Mouse (Mus musculus): ENCODE data around the gene Mast4. TPM values are rescaled to one million over a fixed set of nuclear protein-coding genes. Genes with fewer than 3 reads are reported as not detected.
A peak's percentile ranks its signal among the peaks of the same experiment; 100 is the strongest.

Mast4 gene
- polyA plus RNA-seq, 2 experiments: 0.71 to 1.5 TPM

DNA sequence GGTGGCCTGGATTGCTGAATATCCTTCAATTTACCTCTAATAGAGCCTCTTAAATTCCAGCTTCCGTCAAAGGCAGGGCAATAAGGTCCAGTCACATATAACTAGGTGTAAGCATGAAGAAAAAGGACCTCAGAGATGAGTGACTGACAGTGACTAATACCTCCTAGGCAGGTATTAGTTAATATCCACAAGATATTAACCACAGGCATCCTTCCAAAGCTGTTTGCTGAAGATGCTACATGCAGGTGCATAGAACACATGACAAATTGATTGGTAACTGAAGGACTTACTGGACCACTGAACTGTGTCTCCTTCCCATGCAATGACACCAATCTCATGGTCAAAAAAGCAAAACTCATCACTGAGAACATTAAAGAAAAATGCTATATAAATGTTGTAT is 402.3 kb downstream of the Mast4 start:
- H3K27ac ChIP-seq: no peak overlapping the region
- TF ChIP-seq EP300 (IDR thresholded peaks at IDR 0.05; ENCODE audit: low read depth) (no peak), CTCF (IDR thresholded peaks at IDR 0.05; ENCODE audit: low read depth) (no peak)
- DNase-seq (ENCODE audit: low read depth in 3 of 3, low spot score in 3 of 3): no peak
- no peaks in the 10 kb centered on the region for H3K27me3 ChIP-seq (ENCODE audit: control insufficient read depth, insufficient read depth, low read length)
- no peaks in the 10 kb centered on the region for H3K4me1 ChIP-seq (replicated peaks; ENCODE audit: control insufficient read depth in 2 of 2, insufficient read depth in 2 of 2, low read length in 1 of 2)
- H3K4me3 ChIP-seq (ENCODE audit: insufficient read depth in 1 of 2, low read depth in 2 of 2, low read length in 2 of 2): no peak overlapping the region
- 69% methylated on average over 1 of the region's 1 CpGs for WGBS (ENCODE audit: insufficient replicate concordance)
- H3K36me3 ChIP-seq (replicated peaks; ENCODE audit: control insufficient read depth, insufficient read depth, low read depth): no peaks in the 10 kb centered on the region
- no peaks in the 10 kb centered on the region for H3K9me3 ChIP-seq (ENCODE audit: control insufficient read depth, low read length)
- no peak for ATAC-seq (ENCODE audit: insufficient read depth)
- no peak overlapping the region for H3K4me2 ChIP-seq (ENCODE audit: low read depth)
- H3K9ac ChIP-seq (replicated peaks): no peak overlapping the region

- Histone ChIP-seq H3K9ac (replicated peaks) (no peak overlapping the region), H3K27ac (no peak overlapping the region), H3K4me3 (ENCODE audit: insufficient read depth in 1 of 2, low read depth in 2 of 2, low read length in 2 of 2) (no peak overlapping the region), H3K9me3 (ENCODE audit: control insufficient read depth, low read length) (no peaks in the 10 kb centered on the region), H3K36me3 (replicated peaks; ENCODE audit: control insufficient read depth, insufficient read depth, low read depth) (no peaks in the 10 kb centered on the region), H3K27me3 (ENCODE audit: control insufficient read depth, insufficient read depth, low read length) (no peaks in the 10 kb centered on the region), H3K4me2 (ENCODE audit: low read depth) (no peak overlapping the region), H3K4me1 (replicated peaks; ENCODE audit: control insufficient read depth in 2 of 2, insufficient read depth in 2 of 2, low read length in 1 of 2) (no peaks in the 10 kb centered on the region)
- WGBS (ENCODE audit: insufficient replicate concordance): 77% methylated on average over 7 of the region's 7 CpGs
- no peak for DNase-seq (ENCODE audit: low read depth in 3 of 3, low spot score in 3 of 3)
- TF ChIP-seq CTCF (IDR thresholded peaks at IDR 0.05; ENCODE audit: low read depth): peak; percentile 12; the same call in 1 of the 2 replicates
- no peak for TF ChIP-seq EP300 (IDR thresholded peaks at IDR 0.05; ENCODE audit: low read depth)
- no peak for ATAC-seq (ENCODE audit: insufficient read depth)
Observed at GRCm38 (mm10) chr13:102925844-102926598, 408.3 kb downstream of the Mast4 start.

DNA sequence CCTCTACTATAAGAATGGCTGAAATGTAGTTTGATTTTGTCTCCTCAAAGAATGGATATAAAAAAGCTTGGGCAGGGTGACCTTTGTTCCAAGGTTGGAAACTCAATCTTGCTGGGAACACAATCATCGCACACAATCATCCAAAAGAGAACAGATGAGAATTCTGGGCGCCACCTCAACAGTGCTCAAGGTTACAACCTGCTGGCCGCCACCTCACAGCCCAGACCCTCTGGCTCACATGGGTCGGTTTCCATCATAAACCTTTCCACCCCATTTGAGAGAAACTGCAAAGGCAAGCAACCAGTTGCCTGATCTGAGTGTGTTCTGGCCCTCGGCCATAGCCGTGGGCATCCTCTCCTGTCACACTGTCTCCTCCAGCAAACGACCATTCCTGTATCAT is 414.6 kb downstream of the Mast4 start:
- H3K27me3 ChIP-seq (ENCODE audit: control insufficient read depth, insufficient read depth, low read length): no peaks in the 10 kb centered on the region
- H3K4me2 ChIP-seq (ENCODE audit: low read depth): no peak overlapping the region
- H3K4me1 ChIP-seq (replicated peaks; ENCODE audit: control insufficient read depth in 2 of 2, insufficient read depth in 2 of 2, low read length in 1 of 2): no peaks in the 10 kb centered on the region
- no peaks in the 10 kb centered on the region for H3K36me3 ChIP-seq (replicated peaks; ENCODE audit: control insufficient read depth, insufficient read depth, low read depth)
- WGBS (ENCODE audit: insufficient replicate concordance): 71% methylated on average over 7 of the region's 7 CpGs
- no peak overlapping the region for H3K4me3 ChIP-seq (ENCODE audit: insufficient read depth in 1 of 2, low read depth in 2 of 2, low read length in 2 of 2)
- no peak overlapping the region for H3K9ac ChIP-seq (replicated peaks)
- TF ChIP-seq EP300 (IDR thresholded peaks at IDR 0.05; ENCODE audit: low read depth) (no peak), CTCF (IDR thresholded peaks at IDR 0.05; ENCODE audit: low read depth) (no peak)
- DNase-seq (ENCODE audit: low read depth in 3 of 3, low spot score in 3 of 3) (no peak), ATAC-seq (ENCODE audit: insufficient read depth) (no peak)
- no peak overlapping the region for H3K27ac ChIP-seq
- no peaks in the 10 kb centered on the region for H3K9me3 ChIP-seq (ENCODE audit: control insufficient read depth, low read length)

GRCm38 (mm10) chr13:102918616-102919015 is 415.7 kb downstream of the Mast4 start:
- no peak overlapping the region for H3K4me2 ChIP-seq (ENCODE audit: low read depth)
- DNase-seq (ENCODE audit: low read depth in 3 of 3, low spot score in 3 of 3) (no peak), ATAC-seq (ENCODE audit: insufficient read depth) (no peak)
- no peaks in the 10 kb centered on the region for H3K9me3 ChIP-seq (ENCODE audit: control insufficient read depth, low read length)
- H3K4me3 ChIP-seq (ENCODE audit: insufficient read depth in 1 of 2, low read depth in 2 of 2, low read length in 2 of 2): no peak overlapping the region
- WGBS (ENCODE audit: insufficient replicate concordance): 19% methylated on average over 4 of the region's 4 CpGs
- H3K36me3 ChIP-seq (replicated peaks; ENCODE audit: control insufficient read depth, insufficient read depth, low read depth): no peaks in the 10 kb centered on the region
- no peaks in the 10 kb centered on the region for H3K27me3 ChIP-seq (ENCODE audit: control insufficient read depth, insufficient read depth, low read length)
- H3K4me1 ChIP-seq (replicated peaks; ENCODE audit: control insufficient read depth in 2 of 2, insufficient read depth in 2 of 2, low read length in 1 of 2): no peaks in the 10 kb centered on the region
- H3K9ac ChIP-seq (replicated peaks): no peak overlapping the region
- no peak for TF ChIP-seq CTCF (IDR thresholded peaks at IDR 0.05; ENCODE audit: low read depth)
- no peak overlapping the region for H3K27ac ChIP-seq

- TF ChIP-seq EP300 (IDR thresholded peaks at IDR 0.05; ENCODE audit: low read depth) (no peak), CTCF (IDR thresholded peaks at IDR 0.05; ENCODE audit: low read depth) (no peak)
- H3K36me3 ChIP-seq (replicated peaks; ENCODE audit: control insufficient read depth, insufficient read depth, low read depth): no peaks in the 10 kb centered on the region
- no peak for DNase-seq (ENCODE audit: low read depth in 3 of 3, low spot score in 3 of 3)
- H3K4me1 ChIP-seq (replicated peaks; ENCODE audit: control insufficient read depth in 2 of 2, insufficient read depth in 2 of 2, low read length in 1 of 2): no peaks in the 10 kb centered on the region
- no peak for ATAC-seq (ENCODE audit: insufficient read depth)
- H3K27me3 ChIP-seq (ENCODE audit: control insufficient read depth, insufficient read depth, low read length): no peaks in the 10 kb centered on the region
- no peak overlapping the region for H3K4me3 ChIP-seq (ENCODE audit: insufficient read depth in 1 of 2, low read depth in 2 of 2, low read length in 2 of 2)
- 51% methylated on average over 1 of the region's 1 CpGs for WGBS (ENCODE audit: insufficient replicate concordance)
- H3K9ac ChIP-seq (replicated peaks): no peak overlapping the region
- H3K27ac ChIP-seq: no peak overlapping the region
- H3K9me3 ChIP-seq (ENCODE audit: control insufficient read depth, low read length): no peaks in the 10 kb centered on the region
- no peak overlapping the region for H3K4me2 ChIP-seq (ENCODE audit: low read depth)
Observed at GRCm38 (mm10) chr13:102915341-102915740, 419.0 kb downstream of the Mast4 start.

Measured in liver, embryonic 14.5 days (tissue).